ENCODE assay signal across 31 mouse cellular contexts in the genomic region with DNA sequence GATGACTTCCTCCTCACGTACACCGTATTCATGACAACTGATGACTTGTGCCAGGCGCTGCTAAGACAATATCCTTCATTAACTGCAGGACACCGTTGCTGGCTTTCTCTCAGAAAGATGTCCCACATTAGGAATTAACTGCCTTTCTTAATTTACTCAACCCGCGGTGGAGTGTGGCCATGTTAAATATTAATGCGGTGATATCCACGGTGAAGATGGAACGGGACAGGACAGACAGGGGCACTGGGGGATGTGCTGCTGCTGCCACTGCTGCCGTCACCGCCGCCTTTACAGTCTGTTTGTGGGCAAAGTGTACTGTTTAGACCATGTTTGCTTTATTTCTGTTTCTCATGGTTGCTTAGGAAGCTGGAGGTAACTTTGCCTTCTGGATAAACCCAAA.
DNase-seq lines count a peak whose midpoint lies in the region; ATAC-seq and TF ChIP-seq lines count a peak whose summit lies in the region.
"Had no signal": no experiment of that assay in that cellular context is flagged by ENCODE, and none has a peak within 500 bp of the region (broad histone marks: within the 10 kb centered on the region; RNA-seq: fewer than 3 reads in every experiment).

No protein-coding gene starts in this region.

- DNase-seq in hindbrain, embryonic 10.5 days (ENCODE audit: low spot score), result no peak
- DNase-seq in limb, embryonic 11.5 days (ENCODE audit: low spot score), result peak; percentile 12
- no peak for DNase-seq in limb, embryonic 10.5 days (ENCODE audit: low spot score)
- DNase-seq in midbrain, postnatal 0 days (ENCODE audit: low spot score), result no peak
- no peak for DNase-seq in left cerebral cortex, postnatal 4 days
- DNase-seq: adrenal gland, postnatal 14 days; cerebellum, adult 11-12 months; cerebellum, adult 9-11 months; embryo, embryonic 11 days; gastrocnemius, postnatal 36 days; heart, adult 2 months; heart, postnatal 10 days; kidney, adult 2 months; kidney, postnatal 10 days; liver, embryonic 13.5 days; lung, adult 2 months; lung, postnatal 10 days; right cerebral cortex, postnatal 4 days; thymus, adult 18-20 months; thymus, postnatal 25 days had no signal

- H3K27ac ChIP-seq in hindbrain, embryonic 13.5 days, result peak overlapping the region; percentile 76
- H3K27ac ChIP-seq in hindbrain, embryonic 10.5 days, result no peak overlapping the region
- no peak overlapping the region for H3K27ac ChIP-seq in limb, embryonic 11.5 days (replicated peaks; ENCODE audit: low read depth, low read length)
- no peak overlapping the region for H3K27ac ChIP-seq in limb, embryonic 10.5 days
- 0 out of 2 replicates have a peak overlapping the region, but pooled peaks have one; percentile 46 for H3K27ac ChIP-seq in neural tube, embryonic 13.5 days (replicated peaks)
- no peak overlapping the region for H3K27ac ChIP-seq in neural tube, embryonic 15.5 days (replicated peaks)
- H3K27ac ChIP-seq in midbrain, postnatal 0 days (ENCODE audit: low read depth, low read length), result peak overlapping the region; percentile 48; the same call in 1 of the 2 replicates
- H3K27ac ChIP-seq: embryonic facial prominence, embryonic 12.5 days; heart, adult 2 months; heart, embryonic 13.5 days; intestine, embryonic 15.5 days; limb, embryonic 12.5 days; liver, embryonic 13.5 days; macrophage; stomach, postnatal 0 days had no signal

- intact Hi-C loops in left cerebral cortex, postnatal 4 days (cut with DNase I), result no loop called here

- H3K36me3 ChIP-seq in hindbrain, embryonic 13.5 days, result peaks cover 4% of the 10 kb centered on the region
- no peaks in the 10 kb centered on the region for H3K36me3 ChIP-seq in hindbrain, embryonic 10.5 days
- no peaks in the 10 kb centered on the region for H3K36me3 ChIP-seq in limb, embryonic 11.5 days (ENCODE audit: control insufficient read depth, insufficient read depth, low read length)
- H3K36me3 ChIP-seq in limb, embryonic 10.5 days, result no peaks in the 10 kb centered on the region
- H3K36me3 ChIP-seq in neural tube, embryonic 13.5 days, result 0 out of 2 replicates have a peak, but pooled peaks cover 4% of the 10 kb centered on the region
- no peaks in the 10 kb centered on the region for H3K36me3 ChIP-seq in neural tube, embryonic 15.5 days
- no peaks in the 10 kb centered on the region for H3K36me3 ChIP-seq in midbrain, postnatal 0 days (ENCODE audit: insufficient read depth, low read length)
- H3K36me3 ChIP-seq: embryonic facial prominence, embryonic 12.5 days; heart, embryonic 13.5 days; intestine, embryonic 15.5 days; limb, embryonic 12.5 days; liver, embryonic 13.5 days had no signal

- peak overlapping the region; percentile 26 for H3K4me2 ChIP-seq in hindbrain, embryonic 13.5 days
- H3K4me2 ChIP-seq in limb, embryonic 11.5 days (ENCODE audit: low read depth, severe bottlenecking), result no peak overlapping the region
- 0 out of 2 replicates have a peak overlapping the region, but pooled peaks have one; percentile 17 for H3K4me2 ChIP-seq in neural tube, embryonic 13.5 days
- H3K4me2 ChIP-seq in neural tube, embryonic 15.5 days, result no peak overlapping the region
- H3K4me2 ChIP-seq in midbrain, postnatal 0 days (ENCODE audit: low read depth, low read length, poor library complexity, severe bottlenecking), result peak overlapping the region; percentile 24; the same call in 1 of the 2 replicates
- H3K4me2 ChIP-seq: embryonic facial prominence, embryonic 12.5 days; heart, embryonic 13.5 days; intestine, embryonic 15.5 days; limb, embryonic 12.5 days; liver, embryonic 13.5 days had no signal

- H3K4me1 ChIP-seq in hindbrain, embryonic 13.5 days (replicated peaks), result peaks cover 32% of the 10 kb centered on the region
- 0 out of 2 replicates have a peak, but pooled peaks cover 4% of the 10 kb centered on the region for H3K4me1 ChIP-seq in hindbrain, embryonic 10.5 days (replicated peaks)
- no peaks in the 10 kb centered on the region for H3K4me1 ChIP-seq in limb, embryonic 11.5 days (ENCODE audit: control insufficient read depth, insufficient read depth, low read length)
- no peaks in the 10 kb centered on the region for H3K4me1 ChIP-seq in limb, embryonic 10.5 days
- peaks cover 33% of the 10 kb centered on the region for H3K4me1 ChIP-seq in neural tube, embryonic 13.5 days (replicated peaks)
- peaks cover 6% of the 10 kb centered on the region for H3K4me1 ChIP-seq in neural tube, embryonic 15.5 days
- H3K4me1 ChIP-seq in midbrain, postnatal 0 days (ENCODE audit: insufficient read depth, low read length), result peaks cover 6% of the 10 kb centered on the region; the same call in 1 of the 2 replicates
- H3K4me1 ChIP-seq: embryonic facial prominence, embryonic 12.5 days; intestine, embryonic 15.5 days; limb, embryonic 12.5 days; liver, embryonic 13.5 days had no signal

- peak; percentile 55; the same call in 1 of the 2 replicates for ATAC-seq in hindbrain, embryonic 13.5 days (ENCODE audit: low FRiP score)
- ATAC-seq in limb, embryonic 11.5 days (ENCODE audit: insufficient number of reproducible peaks, low FRiP score, low TSS enrichment, low read depth), result no peak
- no peak for ATAC-seq in neural tube, embryonic 13.5 days (ENCODE audit: low read depth)
- ATAC-seq in neural tube, embryonic 15.5 days (ENCODE audit: low FRiP score), result no peak
- no peak for ATAC-seq in midbrain, postnatal 0 days (ENCODE audit: low FRiP score)
- ATAC-seq: forebrain, embryonic 14.5 days; intestine, embryonic 15.5 days; Patski had no signal

- 42% methylated on average over 12 of the region's 12 CpGs for WGBS in hindbrain, embryonic 13.5 days
- WGBS in hindbrain, embryonic 10.5 days, result 83% methylated on average over 12 of the region's 12 CpGs
- whole genome bisulfite sequencing in limb, embryonic 11.5 days, result 85% methylated on average over 12 of the region's 12 CpGs
- WGBS in limb, embryonic 10.5 days, result 86% methylated on average over 12 of the region's 12 CpGs
- 46% methylated on average over 12 of the region's 12 CpGs for WGBS in neural tube, embryonic 13.5 days
- 38% methylated on average over 12 of the region's 12 CpGs for WGBS in neural tube, embryonic 15.5 days
- WGBS in midbrain, postnatal 0 days, result 36% methylated on average over 12 of the region's 12 CpGs

- peak overlapping the region; percentile 43; the same call in 1 of the 2 replicates for H3K9ac ChIP-seq in hindbrain, embryonic 13.5 days
- H3K9ac ChIP-seq in limb, embryonic 11.5 days (ENCODE audit: low read length), result no peak overlapping the region
- no peak overlapping the region for H3K9ac ChIP-seq in neural tube, embryonic 13.5 days
- H3K9ac ChIP-seq in neural tube, embryonic 15.5 days (replicated peaks), result no peak overlapping the region
- H3K9ac ChIP-seq in midbrain, postnatal 0 days (replicated peaks; ENCODE audit: low read length, poor library complexity, severe bottlenecking), result no peak overlapping the region
- H3K9ac ChIP-seq: embryonic facial prominence, embryonic 12.5 days; heart, embryonic 13.5 days; intestine, embryonic 15.5 days; limb, embryonic 12.5 days; liver, embryonic 13.5 days had no signal

- TF ChIP-seq CTCF in midbrain, postnatal 0 days (IDR thresholded peaks at IDR 0.05), result no peak

- H3K9me3 ChIP-seq in hindbrain, embryonic 13.5 days, result no peaks in the 10 kb centered on the region
- H3K9me3 ChIP-seq in hindbrain, embryonic 10.5 days, result no peaks in the 10 kb centered on the region
- no peaks in the 10 kb centered on the region for H3K9me3 ChIP-seq in limb, embryonic 11.5 days (ENCODE audit: control insufficient read depth, low read length)
- no peaks in the 10 kb centered on the region for H3K9me3 ChIP-seq in limb, embryonic 10.5 days (replicated peaks)
- H3K9me3 ChIP-seq in neural tube, embryonic 13.5 days, result no peaks in the 10 kb centered on the region
- H3K9me3 ChIP-seq in neural tube, embryonic 15.5 days (replicated peaks), result no peaks in the 10 kb centered on the region
- no peaks in the 10 kb centered on the region for H3K9me3 ChIP-seq in midbrain, postnatal 0 days (ENCODE audit: low read length)
- H3K9me3 ChIP-seq: embryonic facial prominence, embryonic 12.5 days; heart, embryonic 13.5 days; intestine, embryonic 15.5 days; limb, embryonic 12.5 days; liver, embryonic 13.5 days had no signal

- no peak overlapping the region for H3K4me3 ChIP-seq in hindbrain, embryonic 13.5 days
- H3K4me3 ChIP-seq in hindbrain, embryonic 10.5 days, result no peak overlapping the region
- no peak overlapping the region for H3K4me3 ChIP-seq in limb, embryonic 11.5 days (ENCODE audit: low read depth, low read length)
- H3K4me3 ChIP-seq in limb, embryonic 10.5 days, result no peak overlapping the region
- no peak overlapping the region for H3K4me3 ChIP-seq in neural tube, embryonic 13.5 days
- H3K4me3 ChIP-seq in neural tube, embryonic 15.5 days (replicated peaks), result no peak overlapping the region
- no peak overlapping the region for H3K4me3 ChIP-seq in midbrain, postnatal 0 days (ENCODE audit: low read depth, low read length)
- H3K4me3 ChIP-seq: embryonic facial prominence, embryonic 12.5 days; heart, adult 2 months; heart, embryonic 13.5 days; intestine, embryonic 15.5 days; limb, embryonic 12.5 days; liver, embryonic 13.5 days had no signal

- no peaks in the 10 kb centered on the region for H3K27me3 ChIP-seq in hindbrain, embryonic 13.5 days
- H3K27me3 ChIP-seq in hindbrain, embryonic 10.5 days (ENCODE audit: insufficient read depth, poor library complexity, severe bottlenecking), result no peaks in the 10 kb centered on the region
- no peaks in the 10 kb centered on the region for H3K27me3 ChIP-seq in limb, embryonic 11.5 days (ENCODE audit: control insufficient read depth, insufficient read depth, low read length)
- H3K27me3 ChIP-seq in limb, embryonic 10.5 days (ENCODE audit: low read depth, poor library complexity, severe bottlenecking), result no peaks in the 10 kb centered on the region
- no peaks in the 10 kb centered on the region for H3K27me3 ChIP-seq in neural tube, embryonic 13.5 days
- H3K27me3 ChIP-seq in neural tube, embryonic 15.5 days (replicated peaks), result no peaks in the 10 kb centered on the region
- no peaks in the 10 kb centered on the region for H3K27me3 ChIP-seq in midbrain, postnatal 0 days (ENCODE audit: insufficient read depth, low read length)
- H3K27me3 ChIP-seq: embryonic facial prominence, embryonic 12.5 days; heart, embryonic 13.5 days; intestine, embryonic 15.5 days; limb, embryonic 12.5 days; liver, embryonic 13.5 days had no signal

Comparison
In these comparisons a context has a peak if more than half of its experiments do, and no peak if none do; other contexts are left out.
1. H3K27ac ChIP-seq: peak in hindbrain, embryonic 13.5 days (single experiment), neural tube, embryonic 13.5 days (single experiment) and midbrain, postnatal 0 days (single experiment); none in hindbrain, embryonic 10.5 days (single experiment), limb, embryonic 11.5 days (single experiment), limb, embryonic 10.5 days (single experiment) and neural tube, embryonic 15.5 days (single experiment).
2. H3K4me2 ChIP-seq: peak in hindbrain, embryonic 13.5 days (single experiment), neural tube, embryonic 13.5 days (single experiment) and midbrain, postnatal 0 days (single experiment); none in limb, embryonic 11.5 days (single experiment) and neural tube, embryonic 15.5 days (single experiment).